Mouse (Mus musculus) spleen, adult 18-20 months (tissue): ENCODE results near the gene Ttc28.
"Not testable (repeated sequence)": the region's sequence is repeated elsewhere in the genome, so short reads cannot be mapped to it uniquely, and the experiment has no call there.

ENCODE experiments used
- DNase-seq, 2 experiments: peaks; one replicate each; pipeline ENCODE4 v3.0.0; 2022; ENCODE audit warnings: mixed read lengths in 2 of 2

Gene Ttc28

GRCm38 (mm10) chr5:110879584-110880374 lies at the start of gene Ttc28:
Ttc28 (plus strand) TSS chr5:110879803.
- DNase-seq = peak; percentile 59 to 85

GRCm38 (mm10) chr5:110831036-110831720 lies 48.4 kb upstream of the Ttc28 start:
- DNase-seq = no peak

GRCm38 (mm10) chr5:110835959-110836358 lies 43.6 kb upstream of the Ttc28 start:
- peak in 1 of 2 experiments; percentile 19 for DNase-seq

- DNase-seq = not testable (repeated sequence)
These were observed 41.6 kb upstream of the Ttc28 start for GRCm38 (mm10) chr5:110838016-110838415.

GRCm38 (mm10) chr5:110839038-110839677 lies 40.4 kb upstream of the Ttc28 start:
- DNase-seq = no peak

- DNase-seq = peak; percentile 93 to 94
These were observed 39.8 kb upstream of the Ttc28 start, which contains the start of the genes Hscb and Chek2 for GRCm38 (mm10) chr5:110839678-110840365. Hscb (minus strand) TSS chr5:110839777. Chek2 (plus strand) TSS chr5:110839979.

- peak; percentile 26 to 65 for DNase-seq
These were observed 39.1 kb upstream of the Ttc28 start for GRCm38 (mm10) chr5:110840465-110840864.

GRCm38 (mm10) chr5:110841046-110841862 lies 38.3 kb upstream of the Ttc28 start:
- DNase-seq = no peak

GRCm38 (mm10) chr5:110852990-110853389 lies 26.6 kb upstream of the Ttc28 start:
- no peak for DNase-seq

- no peak for DNase-seq
These were observed 22.5 kb upstream of the Ttc28 start for GRCm38 (mm10) chr5:110857091-110857490.

- no peak for DNase-seq
These were observed 20.5 kb upstream of the Ttc28 start for GRCm38 (mm10) chr5:110859013-110859650.

GRCm38 (mm10) chr5:110860445-110860844 lies 19.2 kb upstream of the Ttc28 start:
- no peak for DNase-seq

- DNase-seq = no peak
These were observed 11.1 kb upstream of the Ttc28 start for GRCm38 (mm10) chr5:110868460-110868859.

GRCm38 (mm10) chr5:110869242-110869669 lies 10.3 kb upstream of the Ttc28 start:
- no peak for DNase-seq

- DNase-seq = no peak
These were observed 6.4 kb upstream of the Ttc28 start for GRCm38 (mm10) chr5:110873160-110873559.

- no peak for DNase-seq
These were observed 4.9 kb upstream of the Ttc28 start for GRCm38 (mm10) chr5:110874711-110875110.

GRCm38 (mm10) chr5:110875286-110875685 lies 4.3 kb upstream of the Ttc28 start:
- DNase-seq = no peak

GRCm38 (mm10) chr5:110877666-110878505 lies 1.7 kb upstream of the Ttc28 start:
- DNase-seq = no peak

GRCm38 (mm10) chr5:110878526-110878925 lies 1.1 kb upstream of the Ttc28 start:
- not testable (repeated sequence) for DNase-seq

- no peak for DNase-seq
These were observed 561 bp upstream of the Ttc28 start for GRCm38 (mm10) chr5:110879042-110879441.
